Mouse (Mus musculus) brain, embryonic 14.5 days (tissue): ENCODE measurements at regions not wholly inside any gene's neighbourhood (a gene's known extent, or its start where the extent isn't known, plus 50 kb on each side); places are given as distances from the start of the nearest gene placed in this dataset.
A peak's percentile ranks its signal among the peaks of the same experiment; 100 is the strongest.

Source experiments
- DNase-seq: peaks from one replicate; pipeline ENCODE4 v3.0.0-alpha.2; 2011; ENCODE audit warnings: low read depth
- CTCF ChIP-seq: fragments of 200-500 bp; IDR thresholded peaks from 2 replicates; pipeline ENCODE4 v1.5.1; 2012; ENCODE audit warnings: inconsistent platforms, mild to moderate bottlenecking, moderate library complexity, borderline replicate concordance; ENCODE audit not compliant: insufficient read depth, insufficient read length; ENCODE audit errors: extremely low read depth
- POLR2A ChIP-seq: fragments of 200-500 bp; IDR thresholded peaks from 2 replicates; pipeline ENCODE4 v1.6.1; 2012; ENCODE audit warnings: mild to moderate bottlenecking, inconsistent platforms, borderline replicate concordance; ENCODE audit not compliant: poor library complexity, insufficient read depth, insufficient read length, severe bottlenecking; ENCODE audit errors: extremely low read depth

- no peak for TF ChIP-seq POLR2A
- TF ChIP-seq CTCF, result no peak
These were observed 124.9 kb upstream of the Opcml start for GRCm38 (mm10) chr9:27665659-27666058.

GRCm38 (mm10) chr9:27670032-27670740, 120.4 kb upstream of the Opcml start:
- peak; percentile 76 for DNase-seq
- no peak for TF ChIP-seq CTCF
- no peak for TF ChIP-seq POLR2A

More at GRCm38 (mm10) chr9:27665659-27666058, 124.9 kb upstream of the Opcml start:
- DNase-seq, result no peak

GRCm38 (mm10) chr9:27685325-27685724, 105.2 kb upstream of the Opcml start:
- peak; percentile 55 for DNase-seq
- TF ChIP-seq CTCF (no peak), POLR2A (no peak)

GRCm38 (mm10) chr9:27691616-27692015, 99.0 kb upstream of the Opcml start:
- DNase-seq, result no peak
- no peak for TF ChIP-seq CTCF
- TF ChIP-seq POLR2A, result no peak

- DNase-seq, result no peak
- TF ChIP-seq CTCF, result no peak
- TF ChIP-seq POLR2A, result no peak
These were observed 97.8 kb upstream of the Opcml start for GRCm38 (mm10) chr9:27692751-27693150.

- DNase-seq, result peak; percentile 44
- TF ChIP-seq POLR2A (no peak), CTCF (no peak)
These were observed 95.6 kb upstream of the Opcml start for GRCm38 (mm10) chr9:27694805-27695593.

- TF ChIP-seq CTCF (no peak), POLR2A (no peak)
- no peak for DNase-seq
These were observed 89.0 kb upstream of the Opcml start for GRCm38 (mm10) chr9:27701559-27701958.

- no peak for TF ChIP-seq CTCF
- TF ChIP-seq POLR2A, result no peak
- DNase-seq, result peak; percentile 55
These were observed 88.4 kb upstream of the Opcml start for GRCm38 (mm10) chr9:27702140-27702539.

- TF ChIP-seq CTCF, result no peak
- TF ChIP-seq POLR2A, result no peak
- no peak for DNase-seq
These were observed 86.6 kb upstream of the Opcml start for GRCm38 (mm10) chr9:27704001-27704400.

- TF ChIP-seq POLR2A (no peak), CTCF (no peak)
- DNase-seq, result peak; percentile 39
These were observed 66.7 kb upstream of the Opcml start for GRCm38 (mm10) chr9:27723840-27724408.

- TF ChIP-seq CTCF (no peak), POLR2A (no peak)
- DNase-seq, result peak; percentile 51
These were observed 66.0 kb upstream of the Opcml start for GRCm38 (mm10) chr9:27724576-27724975.
